Mouse (Mus musculus) neural tube, embryonic 13.5 days (tissue): ENCODE results near the gene Macrod2. TPM values are rescaled to one million over a fixed set of nuclear protein-coding genes. Genes with fewer than 3 reads are reported as not detected.

ENCODE experiments used
- ATAC-seq: fragments of 200-750 bp; cut with Nextera tagmentation; 2 replicates; pipeline ENCODE4 v1.8.0; 2017; ENCODE audit warnings: low read depth, mild to moderate bottlenecking, moderate TSS enrichment, moderate library complexity
- H3K27ac ChIP-seq: fragments of 300-500 bp; sonication (generic); replicated peaks from 2 replicates; pipeline ENCODE4 v1.5.1; 2015; ENCODE audit warnings: moderate library complexity, mild to moderate bottlenecking, inconsistent platforms
- H3K27me3 ChIP-seq: fragments of 300-500 bp; sonication (generic); 2 replicates; pipeline ENCODE4 v1.6.1; 2015; ENCODE audit warnings: mild to moderate bottlenecking, inconsistent platforms
- H3K36me3 ChIP-seq: fragments of 300-500 bp; sonication (generic); 2 replicates; pipeline ENCODE4 v1.6.1; 2015; ENCODE audit warnings: mild to moderate bottlenecking, inconsistent platforms
- H3K4me1 ChIP-seq: fragments of 300-500 bp; sonication (generic); replicated peaks from 2 replicates; pipeline ENCODE4 v1.6.1; 2015; ENCODE audit warnings: inconsistent platforms
- H3K4me2 ChIP-seq: fragments of 300-500 bp; sonication (generic); 2 replicates; pipeline ENCODE4 v1.6.1; 2015; ENCODE audit warnings: inconsistent platforms, mild to moderate bottlenecking, moderate library complexity
- H3K4me3 ChIP-seq: fragments of 300-500 bp; sonication (generic); 2 replicates; pipeline ENCODE4 v1.5.1; 2015; ENCODE audit warnings: mild to moderate bottlenecking, inconsistent platforms
- H3K9ac ChIP-seq: fragments of 300-500 bp; sonication (generic); 2 replicates; pipeline ENCODE4 v1.6.1; 2015; ENCODE audit warnings: moderate library complexity, mild to moderate bottlenecking, inconsistent platforms
- H3K9me3 ChIP-seq: fragments of 300-500 bp; sonication (generic); 2 replicates; pipeline ENCODE4 v1.6.1; 2016; ENCODE audit warnings: inconsistent platforms
- WGBS: fragments of 180-500 bp; shearing (Covaris S2); methylation state at CpG from one replicate; pipeline ENCODE4 v1.1.7; 2015; 5-methylcytosine and 5-hydroxymethylcytosine counted together
- polyA plus RNA-seq: library from polyadenylated mRNA; unstranded; fragments of >200 nt; fragmentation: Nextera tagmentation; extraction: Ambion mirVana; gene quantifications from 2 replicates; pipeline ENCODE4 v1.2.1, GENCODE M21; 2015

The Macrod2 gene
- polyA plus RNA-seq, 1 experiment from 2014 or later: 78.9 TPM

DNA sequence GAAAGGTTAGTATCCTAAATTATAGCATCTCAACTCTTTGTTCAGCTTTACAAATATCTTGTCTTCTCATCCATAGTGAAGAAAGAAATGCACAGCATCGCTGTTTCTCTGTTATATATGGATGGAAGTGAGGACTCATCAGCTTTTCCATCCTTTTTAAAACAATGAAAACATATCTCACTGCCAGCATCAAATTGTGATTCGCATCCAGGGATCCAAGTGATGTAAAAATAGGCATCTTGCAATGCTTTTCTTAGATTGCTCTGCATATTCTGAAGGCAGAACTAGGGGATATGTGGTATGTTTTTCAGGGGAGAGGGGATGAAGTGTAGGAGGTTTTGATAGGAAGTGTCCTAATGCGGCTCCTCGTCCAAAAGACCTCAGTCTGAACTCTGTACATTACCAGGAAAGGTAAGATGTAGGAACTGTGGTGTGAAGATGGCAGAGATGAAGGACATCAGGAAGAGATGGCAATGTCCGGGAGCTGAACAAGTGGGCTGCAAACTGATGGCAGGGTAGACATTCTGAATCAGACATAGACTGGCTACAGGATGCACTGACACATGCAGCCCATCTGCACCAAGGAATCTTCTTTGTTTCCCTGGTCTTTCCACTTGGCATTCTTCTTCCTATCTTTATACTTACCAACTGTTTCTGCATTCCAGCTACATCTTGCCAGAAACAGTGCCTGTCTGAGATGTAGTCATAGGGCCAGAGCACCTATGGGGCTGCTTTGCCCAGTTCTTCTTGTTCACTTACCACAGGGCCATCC is 1341.8 kb downstream of the Macrod2 start:
- Histone ChIP-seq H3K9me3 (no peaks in the 10 kb centered on the region), H3K27ac (no peak overlapping the region), H3K4me3 (no peak overlapping the region), H3K27me3 (peaks cover 10% of the 10 kb centered on the region; the same call in 1 of the 2 replicates), H3K4me1 (no peaks in the 10 kb centered on the region), H3K36me3 (no peaks in the 10 kb centered on the region), H3K9ac (no peak overlapping the region), H3K4me2 (no peak overlapping the region)
- ATAC-seq: no peak
- 91% methylated on average over 5 of the region's 5 CpGs for WGBS

DNA sequence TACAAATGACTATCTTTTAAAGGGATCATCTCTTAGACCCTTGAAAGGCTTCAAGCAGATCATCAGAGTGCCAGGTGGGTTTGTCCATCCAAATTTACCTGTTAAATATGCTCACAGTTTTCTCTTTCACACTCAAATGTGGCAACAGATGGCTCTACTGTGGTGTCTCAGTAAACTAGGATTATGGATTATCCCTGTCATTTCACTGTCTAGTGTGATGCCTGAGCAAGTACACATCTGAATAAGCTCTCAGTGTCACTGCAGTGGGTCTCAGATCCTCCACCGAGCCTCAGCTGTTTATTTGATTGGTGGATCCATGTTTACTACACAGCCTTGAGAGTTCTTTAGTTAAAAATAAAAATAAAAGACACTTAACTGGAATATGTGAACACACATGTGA is 1343.6 kb downstream of the Macrod2 start:
- no peak for ATAC-seq
- Histone ChIP-seq H3K4me1 (no peaks in the 10 kb centered on the region), H3K4me3 (no peak overlapping the region), H3K36me3 (no peaks in the 10 kb centered on the region), H3K4me2 (no peak overlapping the region), H3K9me3 (no peaks in the 10 kb centered on the region), H3K27me3 (peaks cover 14% of the 10 kb centered on the region; the same call in 1 of the 2 replicates), H3K9ac (no peak overlapping the region), H3K27ac (no peak overlapping the region)
- WGBS: 74% methylated on average over 1 of the region's 1 CpGs

DNA sequence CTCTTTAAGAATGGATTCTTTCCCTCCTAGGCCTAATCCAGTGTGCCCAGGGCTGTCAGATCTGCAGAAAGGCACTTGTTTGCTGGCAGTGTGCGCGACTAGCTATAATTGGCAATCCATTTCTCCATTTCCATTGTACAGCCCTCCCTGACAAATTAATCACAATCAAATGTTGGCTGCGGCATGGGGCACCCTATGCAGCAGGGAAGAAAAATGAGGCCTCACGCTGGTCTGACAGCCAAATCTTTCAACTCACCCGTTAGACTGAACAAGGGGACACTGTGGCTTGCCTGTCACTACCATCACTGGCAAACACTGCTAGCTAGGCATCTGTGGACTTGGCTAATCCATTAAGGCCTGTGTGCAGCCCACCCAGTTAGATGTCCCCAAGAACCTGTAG is 1345.2 kb downstream of the Macrod2 start:
- no peaks in the 10 kb centered on the region for H3K4me1 ChIP-seq
- no peak overlapping the region for H3K4me3 ChIP-seq
- no peaks in the 10 kb centered on the region for H3K9me3 ChIP-seq
- H3K4me2 ChIP-seq: no peak overlapping the region
- H3K36me3 ChIP-seq: no peaks in the 10 kb centered on the region
- WGBS: 48% methylated on average over 5 of the region's 5 CpGs
- peaks cover 14% of the 10 kb centered on the region; the same call in 1 of the 2 replicates for H3K27me3 ChIP-seq
- ATAC-seq: no peak
- H3K9ac ChIP-seq: no peak overlapping the region
- no peak overlapping the region for H3K27ac ChIP-seq

DNA sequence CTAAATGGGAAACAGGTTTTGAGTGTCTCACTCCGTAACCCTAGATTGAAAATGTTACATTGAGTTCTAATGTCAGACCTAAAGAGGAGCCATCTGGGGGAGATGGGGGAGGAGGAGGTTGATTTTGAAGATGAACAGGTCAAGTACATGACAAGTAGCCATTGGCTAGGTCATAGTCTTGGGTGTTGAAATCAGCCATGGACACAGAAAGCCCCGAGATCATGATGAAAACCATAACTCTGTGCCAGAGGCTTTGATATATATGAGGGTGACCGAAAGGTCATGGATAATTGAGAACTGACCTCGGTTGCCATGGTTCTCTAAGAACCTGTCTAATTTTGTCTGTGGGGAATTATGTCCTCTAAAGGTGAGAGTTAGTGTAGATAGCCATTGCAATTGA is 1405.1 kb downstream of the Macrod2 start:
- H3K4me2 ChIP-seq: no peak overlapping the region
- no peak overlapping the region for H3K9ac ChIP-seq
- H3K9me3 ChIP-seq: no peaks in the 10 kb centered on the region
- H3K4me1 ChIP-seq: no peaks in the 10 kb centered on the region
- H3K4me3 ChIP-seq: no peak overlapping the region
- no peaks in the 10 kb centered on the region for H3K36me3 ChIP-seq
- WGBS: 63% methylated on average over 4 of the region's 4 CpGs
- no peaks in the 10 kb centered on the region for H3K27me3 ChIP-seq
- ATAC-seq: no peak
- H3K27ac ChIP-seq: no peak overlapping the region

DNA sequence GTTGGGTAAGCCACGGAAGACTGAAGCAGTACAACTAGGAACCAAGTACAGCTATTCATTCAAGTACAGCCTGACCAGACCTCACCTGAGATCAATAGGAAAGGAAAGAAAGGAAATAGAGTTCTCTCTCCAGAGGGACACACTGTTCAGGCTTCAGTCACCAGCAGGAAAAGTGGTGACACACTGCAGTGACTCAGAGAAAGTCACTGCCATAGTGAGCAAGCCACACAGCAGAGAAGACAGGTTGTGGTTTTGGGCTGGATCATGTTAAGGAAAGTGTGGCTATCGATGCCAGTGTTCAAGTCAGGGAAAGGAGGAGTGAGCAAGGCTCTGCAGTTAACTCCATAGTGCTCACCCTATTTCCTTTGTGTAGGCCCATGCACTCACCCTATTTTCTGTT is 1405.8 kb downstream of the Macrod2 start:
- Histone ChIP-seq H3K4me1 (no peaks in the 10 kb centered on the region), H3K4me2 (no peak overlapping the region), H3K9ac (no peak overlapping the region), H3K27ac (no peak overlapping the region), H3K4me3 (no peak overlapping the region), H3K9me3 (no peaks in the 10 kb centered on the region), H3K36me3 (no peaks in the 10 kb centered on the region), H3K27me3 (no peaks in the 10 kb centered on the region)
- WGBS: 66% methylated on average over 2 of the region's 2 CpGs
- ATAC-seq: no peak

DNA sequence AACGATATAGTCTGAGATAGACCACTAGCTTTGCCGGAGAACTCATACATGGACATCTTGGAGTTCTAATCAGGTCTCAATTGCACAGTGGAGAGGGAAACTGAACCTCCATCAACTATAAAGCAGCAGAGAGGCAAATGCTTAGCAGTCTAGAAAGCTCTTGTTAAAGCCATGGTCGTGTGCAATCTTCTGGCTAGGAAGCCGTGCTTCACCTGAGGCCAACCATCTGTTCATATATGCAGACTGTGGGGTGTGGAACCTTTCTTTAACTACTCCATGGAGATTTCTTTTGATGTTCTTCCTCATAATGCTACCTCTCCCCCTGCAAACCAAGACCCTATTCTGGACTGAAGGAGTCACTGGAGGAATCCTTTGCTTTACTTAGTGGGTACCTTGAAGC is 1421.2 kb downstream of the Macrod2 start:
- no peaks in the 10 kb centered on the region for H3K36me3 ChIP-seq
- no peak overlapping the region for H3K4me3 ChIP-seq
- no peak overlapping the region for H3K9ac ChIP-seq
- no peak for ATAC-seq
- 92% methylated on average over 4 of the region's 4 CpGs for WGBS
- H3K4me2 ChIP-seq: no peak overlapping the region
- H3K27me3 ChIP-seq: no peaks in the 10 kb centered on the region
- no peaks in the 10 kb centered on the region for H3K9me3 ChIP-seq
- H3K4me1 ChIP-seq: no peaks in the 10 kb centered on the region
- no peak overlapping the region for H3K27ac ChIP-seq

DNA sequence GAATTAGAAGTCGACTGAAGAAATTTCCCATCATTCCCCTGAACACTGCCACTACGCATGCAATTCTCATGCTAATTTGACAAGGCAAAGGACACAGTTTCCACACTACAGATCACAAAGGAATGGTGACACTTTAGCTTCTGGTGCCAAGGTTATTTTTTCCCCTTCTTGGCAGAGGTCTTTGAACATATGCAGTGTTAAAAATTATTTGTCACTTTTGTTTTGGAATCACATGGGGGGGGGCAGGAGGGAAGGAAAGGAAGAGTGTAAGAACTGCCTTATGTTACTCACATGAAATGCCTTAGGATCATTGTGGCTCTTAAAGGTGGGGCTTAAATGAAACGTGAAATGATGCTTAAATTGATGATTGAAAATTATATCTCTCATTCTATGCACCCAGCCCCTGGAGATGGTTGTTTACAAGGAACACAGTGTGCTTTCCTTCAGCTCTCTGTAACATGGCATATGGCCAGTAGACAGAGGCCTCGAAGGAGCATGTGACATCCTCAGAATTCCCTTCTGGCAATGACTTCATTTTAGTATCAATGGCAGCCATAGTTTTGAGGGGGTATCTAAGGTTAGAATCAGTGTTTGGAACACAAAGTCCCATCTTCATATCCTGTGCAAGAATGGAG is 1422.6 kb downstream of the Macrod2 start:
- 76% methylated on average over 4 of the region's 4 CpGs for WGBS
- no peaks in the 10 kb centered on the region for H3K36me3 ChIP-seq
- H3K4me1 ChIP-seq: no peaks in the 10 kb centered on the region
- no peak overlapping the region for H3K4me3 ChIP-seq
- no peak overlapping the region for H3K27ac ChIP-seq
- no peak overlapping the region for H3K4me2 ChIP-seq
- H3K9me3 ChIP-seq: no peaks in the 10 kb centered on the region
- H3K9ac ChIP-seq: no peak overlapping the region
- H3K27me3 ChIP-seq: no peaks in the 10 kb centered on the region
- no peak for ATAC-seq

DNA sequence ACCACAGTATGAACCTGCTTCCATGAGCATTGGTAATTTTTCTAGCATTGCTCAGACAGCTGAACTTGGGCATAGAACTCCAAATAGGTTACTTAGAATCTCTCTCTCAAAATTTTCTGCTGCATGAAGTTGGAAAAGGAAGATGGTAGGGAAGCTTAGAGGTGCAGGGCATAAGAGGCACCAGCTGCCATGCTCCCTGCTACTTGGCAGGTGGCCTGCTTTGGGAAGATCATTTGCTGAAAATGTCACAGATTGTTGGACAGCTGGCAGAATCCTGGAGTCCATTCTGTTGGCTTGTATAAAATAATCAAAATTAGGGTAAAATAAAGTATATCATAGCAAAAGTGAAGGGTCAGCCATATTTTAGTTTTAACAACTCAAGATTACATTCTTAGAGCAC is 1425.7 kb downstream of the Macrod2 start:
- no peak for ATAC-seq
- Histone ChIP-seq H3K4me1 (no peaks in the 10 kb centered on the region), H3K36me3 (no peaks in the 10 kb centered on the region), H3K4me2 (no peak overlapping the region), H3K27me3 (no peaks in the 10 kb centered on the region), H3K9me3 (no peaks in the 10 kb centered on the region), H3K9ac (no peak overlapping the region), H3K4me3 (no peak overlapping the region), H3K27ac (no peak overlapping the region)

DNA sequence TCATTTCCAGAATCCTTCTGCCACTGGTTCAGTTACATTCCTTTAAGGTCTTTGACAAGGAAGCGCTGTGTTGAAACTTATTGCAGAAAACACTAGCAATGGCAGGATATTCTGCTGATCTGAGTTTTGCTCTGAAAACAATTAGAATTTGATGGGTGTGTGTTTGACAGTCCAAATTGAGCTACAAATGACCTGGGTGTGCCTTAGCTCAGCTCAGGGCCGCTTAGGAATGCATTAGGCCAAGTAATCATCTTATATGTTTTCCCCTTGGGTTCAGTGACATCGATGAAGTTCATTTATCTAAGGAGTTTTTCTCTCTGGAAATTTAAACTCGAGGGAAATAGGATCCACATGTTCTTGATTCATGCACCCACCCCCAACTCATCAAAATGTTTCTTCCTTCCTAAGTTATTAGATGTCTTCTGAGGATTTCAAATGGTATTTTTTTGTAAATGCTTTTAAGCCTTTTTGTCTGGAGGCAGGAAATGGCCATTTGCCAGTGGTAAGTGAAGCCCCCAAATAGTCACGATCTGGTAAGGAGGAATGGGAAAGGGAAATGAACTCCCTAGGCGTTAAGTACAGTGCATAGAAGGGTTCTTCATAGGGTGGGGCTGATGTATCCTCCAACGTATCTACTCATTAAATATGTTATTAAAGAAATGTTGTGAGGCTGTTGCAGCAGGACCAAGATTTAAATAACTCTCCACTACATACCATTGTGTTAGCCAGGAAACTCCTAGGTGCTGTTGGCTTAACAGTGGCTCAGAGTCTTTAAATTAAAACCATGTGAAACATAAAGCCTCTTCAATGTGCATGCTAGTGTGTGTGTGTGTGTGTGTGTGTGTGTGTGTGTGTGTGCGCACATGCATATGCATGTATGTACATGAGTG is 1430.7 kb downstream of the Macrod2 start:
- no peaks in the 10 kb centered on the region for H3K9me3 ChIP-seq
- no peak overlapping the region for H3K4me2 ChIP-seq
- no peaks in the 10 kb centered on the region for H3K4me1 ChIP-seq
- no peak for ATAC-seq
- H3K4me3 ChIP-seq: no peak overlapping the region
- no peaks in the 10 kb centered on the region for H3K36me3 ChIP-seq
- WGBS: 75% methylated on average over 8 of the region's 8 CpGs
- H3K27ac ChIP-seq: no peak overlapping the region
- no peak overlapping the region for H3K9ac ChIP-seq
- no peaks in the 10 kb centered on the region for H3K27me3 ChIP-seq

DNA sequence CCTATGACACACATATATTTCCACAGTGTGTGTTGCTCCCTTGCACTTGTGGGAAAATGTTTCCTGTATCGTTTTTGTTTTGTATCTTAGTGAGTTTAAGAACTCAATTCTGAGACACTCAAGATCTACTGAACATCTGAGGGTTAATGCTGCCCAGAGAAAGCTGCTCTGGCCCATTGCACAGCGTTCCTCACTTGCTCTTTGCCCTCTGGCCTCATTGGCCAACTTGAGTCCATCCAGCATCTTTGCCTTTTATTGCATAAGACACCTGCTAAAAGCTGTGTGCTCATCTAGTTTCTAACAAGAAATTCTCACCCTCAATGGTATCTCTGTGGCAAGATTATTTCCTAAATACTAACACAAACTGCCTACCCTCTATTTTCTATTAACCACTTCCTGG is 1435.4 kb downstream of the Macrod2 start:
- ATAC-seq: no peak
- Histone ChIP-seq H3K9me3 (no peaks in the 10 kb centered on the region), H3K27me3 (no peaks in the 10 kb centered on the region), H3K4me3 (no peak overlapping the region), H3K4me1 (no peaks in the 10 kb centered on the region), H3K4me2 (no peak overlapping the region), H3K27ac (no peak overlapping the region), H3K36me3 (no peaks in the 10 kb centered on the region), H3K9ac (no peak overlapping the region)
- WGBS: 84% methylated on average over 2 of the region's 2 CpGs

DNA sequence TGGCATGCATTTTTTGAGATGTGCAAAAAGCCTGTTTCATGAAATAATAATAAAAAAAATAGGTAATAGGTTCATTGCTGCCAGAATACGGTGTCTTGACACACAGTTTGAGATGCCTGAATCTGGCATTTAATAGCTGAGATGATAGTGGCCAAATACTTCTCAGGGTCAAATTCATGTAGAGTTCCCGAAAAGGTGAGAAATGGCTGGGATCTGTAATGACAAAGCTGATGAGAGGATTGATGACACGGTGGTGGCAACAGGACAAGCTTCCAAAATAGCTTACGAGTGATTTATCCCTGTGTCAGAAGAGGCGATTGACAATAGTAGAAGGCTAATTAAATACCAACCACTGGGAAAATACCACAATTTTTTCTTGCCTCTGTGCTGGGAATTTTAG is 1436.4 kb downstream of the Macrod2 start:
- Histone ChIP-seq H3K4me2 (no peak overlapping the region), H3K27me3 (no peaks in the 10 kb centered on the region), H3K36me3 (no peaks in the 10 kb centered on the region), H3K27ac (no peak overlapping the region), H3K4me3 (no peak overlapping the region), H3K9ac (no peak overlapping the region), H3K9me3 (no peaks in the 10 kb centered on the region), H3K4me1 (no peaks in the 10 kb centered on the region)
- WGBS: 88% methylated on average over 5 of the region's 5 CpGs
- ATAC-seq: no peak

DNA sequence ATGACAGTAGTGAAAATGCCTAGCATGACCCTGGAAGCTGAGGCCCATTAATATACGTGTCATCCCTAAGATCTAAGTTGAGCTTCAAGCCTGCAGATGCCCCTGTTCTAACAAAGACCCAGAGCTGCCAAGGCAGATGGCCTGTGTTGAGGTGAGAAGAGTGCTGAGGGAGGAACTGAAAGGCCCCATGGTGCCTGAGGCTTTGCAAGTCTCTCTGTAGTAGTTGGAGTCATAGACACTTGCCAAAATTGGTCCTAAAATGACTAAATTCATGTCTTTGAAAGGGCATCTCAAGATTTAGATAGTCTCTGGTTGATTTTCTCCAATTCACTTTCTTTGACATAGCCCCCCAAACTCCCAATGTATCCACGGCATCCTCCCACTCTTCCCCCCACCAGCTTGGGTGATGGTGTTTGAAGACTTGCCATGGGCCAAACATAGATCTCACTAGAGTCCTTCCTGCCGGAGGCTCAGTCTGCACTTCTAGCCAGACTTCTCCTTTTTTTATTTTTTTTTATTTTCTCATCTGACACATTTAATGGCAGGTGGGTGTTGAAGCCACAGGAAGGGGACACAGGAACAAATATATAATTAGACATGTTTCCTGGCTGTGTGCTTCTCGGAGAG is 1439.2 kb downstream of the Macrod2 start:
- Histone ChIP-seq H3K4me3 (no peak overlapping the region), H3K4me2 (no peak overlapping the region), H3K9ac (no peak overlapping the region), H3K27ac (no peak overlapping the region), H3K9me3 (no peaks in the 10 kb centered on the region), H3K27me3 (no peaks in the 10 kb centered on the region), H3K4me1 (no peaks in the 10 kb centered on the region), H3K36me3 (no peaks in the 10 kb centered on the region)
- 87% methylated on average over 4 of the region's 4 CpGs for whole genome bisulfite sequencing
- ATAC-seq: no peak
